Mouse (Mus musculus) CH12.LX (cell line): ENCODE data around the gene B3gnt2. TPM values are rescaled to one million over a fixed set of nuclear protein-coding genes. Genes with fewer than 3 reads are reported as not detected.
A peak's percentile ranks its signal among the peaks of the same experiment; 100 is the strongest.

Experiments
- DNase-seq: peaks from one replicate; pipeline ENCODE4 v3.0.0-alpha.2; 2013; ENCODE audit errors: extremely low read depth
- H3K27ac ChIP-seq: 2 replicates; pipeline ENCODE4 v1.5.1; 2012; ENCODE audit warnings: low read depth, mild to moderate bottlenecking, control low read depth, moderate library complexity; ENCODE audit not compliant: insufficient read depth
- H3K27me3 ChIP-seq: replicated peaks from 2 replicates; pipeline ENCODE3; 2012; ENCODE audit warnings: inconsistent platforms
- H3K36me3 ChIP-seq, 2 experiments: replicated peaks in 1 of 2; 2 replicates each; pipeline versions ENCODE3 to v1.6.1; 2012; ENCODE audit warnings: inconsistent platforms in 1 of 2, low read length in 1 of 2, mild to moderate bottlenecking in 1 of 2, mixed read lengths in 1 of 2, moderate library complexity in 1 of 2; ENCODE audit not compliant: control insufficient read depth in 1 of 2, insufficient read depth in 1 of 2
- H3K4me1 ChIP-seq, 2 experiments: 2 replicates each; pipeline ENCODE4 v1.6.1; 2012; ENCODE audit warnings: inconsistent platforms in 1 of 2, moderate library complexity in 1 of 2; ENCODE audit not compliant: insufficient read depth in 2 of 2, control insufficient read depth in 1 of 2
- H3K4me2 ChIP-seq: 2 replicates; pipeline ENCODE4 v1.6.1; 2012; ENCODE audit warnings: low read depth, mild to moderate bottlenecking, control low read depth; ENCODE audit not compliant: poor library complexity, insufficient read depth, severe bottlenecking
- H3K4me3 ChIP-seq, 3 experiments: fragments of 150-350 bp in 1 of 3; sonication (generic) in 1 of 3; replicated peaks in 1 of 3; 2 replicates each; pipeline versions ENCODE3 to v1.5.1; 2011 to 2012; ENCODE audit warnings: low read depth in 2 of 3, low read length in 2 of 3, mild to moderate bottlenecking in 2 of 3, moderate library complexity in 2 of 3, control low read depth in 1 of 3, improper control_type of control experiment in 1 of 3, inconsistent platforms in 1 of 3, mixed read lengths in 1 of 3; ENCODE audit not compliant: poor library complexity in 1 of 3
- H3K79me2 ChIP-seq: replicated peaks from 2 replicates; pipeline ENCODE4 v1.6.1; 2012; ENCODE audit warnings: mild to moderate bottlenecking, moderate library complexity; ENCODE audit not compliant: control insufficient read depth, poor library complexity, insufficient read depth, severe bottlenecking; ENCODE audit errors: extremely low read depth
- H3K9ac ChIP-seq: 2 replicates; pipeline ENCODE4 v1.6.1; 2012; ENCODE audit warnings: low read depth, mild to moderate bottlenecking, control low read depth, moderate library complexity; ENCODE audit not compliant: insufficient read depth
- H3K9me3 ChIP-seq: replicated peaks from 2 replicates; pipeline ENCODE3; 2012; ENCODE audit warnings: low read length, inconsistent platforms, mixed read lengths
- BHLHE40 ChIP-seq: IDR thresholded peaks from 2 replicates; pipeline ENCODE4 v1.6.1; 2011; ENCODE audit warnings: mild to moderate bottlenecking, low read depth, low read length, improper control_type of control experiment
- CHD1 ChIP-seq: IDR thresholded peaks from 2 replicates; pipeline ENCODE4 v1.6.1; 2012; ENCODE audit warnings: low read depth, low read length, improper control_type of control experiment, inconsistent platforms
- CHD2 ChIP-seq: IDR thresholded peaks from 2 replicates; pipeline ENCODE4 v1.6.1; 2011; ENCODE audit warnings: low read length, improper control_type of control experiment
- CTCF ChIP-seq, 2 experiments: IDR thresholded peaks in 1 of 2; conservative IDR thresholded peaks in 1 of 2; 2 replicates each; pipeline ENCODE4 v1.5.1; 2011 to 2012; ENCODE audit warnings: low read depth in 2 of 2, low read length in 2 of 2, improper control_type of control experiment in 1 of 2, inconsistent platforms in 1 of 2, mild to moderate bottlenecking in 1 of 2, moderate library complexity in 1 of 2
- E2F4 ChIP-seq: IDR thresholded peaks from 2 replicates; pipeline ENCODE4 v1.6.1; 2011; ENCODE audit warnings: low read depth, low read length, improper control_type of control experiment; ENCODE audit not compliant: insufficient replicate concordance
- ELF1 ChIP-seq: IDR thresholded peaks from 2 replicates; pipeline ENCODE4 v1.6.1; 2014; ENCODE audit warnings: low read depth, mild to moderate bottlenecking, inconsistent platforms, low read length, improper control_type of control experiment
- EP300 ChIP-seq: IDR thresholded peaks from 2 replicates; pipeline ENCODE4 v1.6.1; 2011; ENCODE audit warnings: low read length, improper control_type of control experiment
- ETS1 ChIP-seq: conservative IDR thresholded peaks from 2 replicates; pipeline ENCODE4 v1.6.1; 2012; ENCODE audit warnings: low read depth, mild to moderate bottlenecking, inconsistent platforms, low read length, improper control_type of control experiment, moderate library complexity
- GABPA ChIP-seq: IDR thresholded peaks from 2 replicates; pipeline ENCODE4 v1.6.1; 2012; ENCODE audit warnings: low read depth, low read length, improper control_type of control experiment, inconsistent platforms; ENCODE audit not compliant: insufficient replicate concordance
- HCFC1 ChIP-seq: IDR thresholded peaks from 2 replicates; pipeline ENCODE4 v1.6.1; 2012; ENCODE audit warnings: low read depth, mild to moderate bottlenecking, inconsistent platforms, low read length, improper control_type of control experiment
- IRF4 ChIP-seq: IDR thresholded peaks from 2 replicates; pipeline ENCODE4 v1.6.1; 2014; ENCODE audit warnings: low read depth, mild to moderate bottlenecking, inconsistent platforms, low read length, improper control_type of control experiment
- JUN ChIP-seq: IDR thresholded peaks from 2 replicates; pipeline ENCODE4 v1.6.1; 2011; ENCODE audit warnings: low read depth, mild to moderate bottlenecking, low read length, improper control_type of control experiment, moderate library complexity; ENCODE audit not compliant: insufficient read depth
- JUND ChIP-seq: conservative IDR thresholded peaks from 2 replicates; pipeline ENCODE4 v1.6.1; 2011; ENCODE audit warnings: low read depth, low read length, improper control_type of control experiment
- KAT2A ChIP-seq: IDR thresholded peaks from 2 replicates; pipeline ENCODE4 v1.6.1; 2012; ENCODE audit warnings: low read length, improper control_type of control experiment, inconsistent platforms; ENCODE audit not compliant: insufficient replicate concordance
- MAFK ChIP-seq: IDR thresholded peaks from 2 replicates; pipeline ENCODE4 v1.6.1; 2011; ENCODE audit warnings: low read length, improper control_type of control experiment; ENCODE audit not compliant: insufficient replicate concordance
- MAX ChIP-seq: IDR thresholded peaks from 2 replicates; pipeline ENCODE4 v1.6.1; 2011; ENCODE audit warnings: low read length, improper control_type of control experiment
- MAZ ChIP-seq: IDR thresholded peaks from 2 replicates; pipeline ENCODE4 v1.6.1; 2012; ENCODE audit warnings: low read depth, mild to moderate bottlenecking, inconsistent platforms, low read length, improper control_type of control experiment, moderate library complexity
- MEF2A ChIP-seq: IDR thresholded peaks from 2 replicates; pipeline ENCODE4 v1.6.1; 2014; ENCODE audit warnings: low read depth, mild to moderate bottlenecking, inconsistent platforms, low read length, improper control_type of control experiment, borderline replicate concordance
- MXI1 ChIP-seq: IDR thresholded peaks from 2 replicates; pipeline ENCODE4 v1.6.1; 2011; ENCODE audit warnings: mild to moderate bottlenecking, low read depth, low read length, improper control_type of control experiment
- MYC ChIP-seq: IDR thresholded peaks from 2 replicates; pipeline ENCODE4 v1.6.1; 2011; ENCODE audit warnings: low read depth, mild to moderate bottlenecking, improper control_type of control experiment, low read length
- NELFE ChIP-seq: IDR thresholded peaks from 2 replicates; pipeline ENCODE4 v1.6.1; 2011; ENCODE audit warnings: low read depth, low read length, improper control_type of control experiment
- NRF1 ChIP-seq: IDR thresholded peaks from 2 replicates; pipeline ENCODE4 v1.6.1; 2014; ENCODE audit warnings: low read depth, mild to moderate bottlenecking, inconsistent platforms, low read length, improper control_type of control experiment, moderate library complexity
- PAX5 ChIP-seq: IDR thresholded peaks from 2 replicates; pipeline ENCODE4 v1.6.1; 2012; ENCODE audit warnings: low read length, inconsistent platforms, mixed read lengths
- POLR2A ChIP-seq: IDR thresholded peaks from 2 replicates; pipeline ENCODE4 v1.6.1; 2011; ENCODE audit warnings: low read depth, mild to moderate bottlenecking, improper control_type of control experiment, low read length
- POLR2AphosphoS2 ChIP-seq: IDR thresholded peaks from 2 replicates; pipeline ENCODE4 v1.6.1; 2011; ENCODE audit warnings: low read depth, low read length, improper control_type of control experiment
- RAD21 ChIP-seq: IDR thresholded peaks from 2 replicates; pipeline ENCODE4 v1.6.1; 2011; ENCODE audit warnings: low read depth, mild to moderate bottlenecking, low read length, improper control_type of control experiment, moderate library complexity
- RCOR1 ChIP-seq: conservative IDR thresholded peaks from 2 replicates; pipeline ENCODE4 v1.6.1; 2012; ENCODE audit warnings: low read depth, mild to moderate bottlenecking, inconsistent platforms, low read length, improper control_type of control experiment
- SIN3A ChIP-seq: IDR thresholded peaks from 2 replicates; pipeline ENCODE4 v1.6.1; 2012; ENCODE audit warnings: low read length, improper control_type of control experiment, inconsistent platforms
- SMC3 ChIP-seq: IDR thresholded peaks from 2 replicates; pipeline ENCODE4 v1.6.1; 2011; ENCODE audit warnings: low read depth, low read length, improper control_type of control experiment
- TBP ChIP-seq: conservative IDR thresholded peaks from 2 replicates; pipeline ENCODE4 v1.6.1; 2011; ENCODE audit warnings: low read depth, low read length, improper control_type of control experiment
- TCF12 ChIP-seq: IDR thresholded peaks from 2 replicates; pipeline ENCODE4 v1.6.1; 2014; ENCODE audit warnings: low read depth, mild to moderate bottlenecking, inconsistent platforms, low read length, improper control_type of control experiment
- UBTF ChIP-seq: IDR thresholded peaks from 2 replicates; pipeline ENCODE4 v1.6.1; 2012; ENCODE audit warnings: low read depth, mild to moderate bottlenecking, inconsistent platforms, low read length, improper control_type of control experiment, moderate library complexity
- USF1 ChIP-seq: IDR thresholded peaks from 2 replicates; pipeline ENCODE4 v1.6.1; 2014; ENCODE audit warnings: low read depth, mild to moderate bottlenecking, inconsistent platforms, low read length, improper control_type of control experiment
- USF2 ChIP-seq: conservative IDR thresholded peaks from 2 replicates; pipeline ENCODE4 v1.6.1; 2011; ENCODE audit warnings: low read depth, low read length, improper control_type of control experiment
- ZC3H11A ChIP-seq: IDR thresholded peaks from 2 replicates; pipeline ENCODE4 v1.6.1; 2012; ENCODE audit warnings: low read depth, mild to moderate bottlenecking, inconsistent platforms, low read length, improper control_type of control experiment
- ZKSCAN1 ChIP-seq: IDR thresholded peaks from 2 replicates; pipeline ENCODE4 v1.6.1; 2012; ENCODE audit warnings: low read depth, inconsistent platforms, low read length, improper control_type of control experiment, borderline replicate concordance
- ZMIZ1 ChIP-seq: IDR thresholded peaks from 2 replicates; pipeline ENCODE4 v1.6.1; 2012; ENCODE audit warnings: low read depth, mild to moderate bottlenecking, inconsistent platforms, low read length, improper control_type of control experiment
- ZNF384 ChIP-seq: IDR thresholded peaks from 2 replicates; pipeline ENCODE4 v1.6.1; 2012; ENCODE audit warnings: low read depth, low read length, improper control_type of control experiment, inconsistent platforms
- dilution Hi-C: fragments of 300-500 bp; cut with MboI; formaldehyde crosslinking; loops from 2 replicates; pipeline ENCODE4 v1.14.3; 2020; ENCODE audit warnings: low sequenced_read_pairs; ENCODE audit not compliant: extremely low pct_unique_long_range_greater_than_20kb, extremely low pct_ligation_motif_present
- in situ Hi-C: fragments of 300-500 bp; cut with MboI; formaldehyde crosslinking; loops from 3 replicates; pipeline ENCODE4 v1.14.3; 2019; ENCODE audit warnings: low sequenced_read_pairs, low pct_ligation_motif_present, low pct_unique_long_range_greater_than_20kb, mixed read lengths
- polyA plus RNA-seq: library from polyadenylated mRNA; unstranded; fragments of >175 nt; gene quantifications from 2 replicates; pipeline ENCODE4 v1.2.1, GENCODE M21; 2012; ENCODE audit warnings: low read depth; ENCODE audit not compliant: insufficient read length
- total RNA-seq, 2 experiments: library from RNA; depleted of rRNA; stranded (reverse); fragments of 300-350 nt in 1 of 2; fragments of >200 nt in 1 of 2; gene quantifications; 2 replicates each; pipeline ENCODE4 v1.2.3; 2012 to 2014

The B3gnt2 gene
- total and polyA plus RNA-seq, 3 experiments: 74.6 to 96.0 (median 75.2) TPM

DNA sequence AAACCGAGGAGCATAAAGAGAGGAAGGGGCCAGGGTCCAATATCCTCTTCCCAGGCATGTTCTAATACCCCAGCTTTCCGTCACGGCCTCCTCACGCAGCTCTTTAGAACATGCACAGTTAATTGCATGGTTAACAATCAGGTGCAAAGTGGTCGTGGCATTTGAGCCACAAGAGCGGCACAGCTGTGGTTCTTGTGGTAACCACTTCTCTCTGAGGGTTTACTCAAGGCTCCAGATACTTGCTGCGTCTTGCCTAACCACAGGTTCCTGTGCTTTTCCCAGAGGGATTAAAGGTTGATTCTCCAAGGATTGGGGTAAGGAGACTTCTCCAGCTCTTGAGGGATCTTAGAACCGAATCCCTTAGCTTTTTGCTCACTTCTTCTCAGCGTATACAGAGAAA is 30.5 kb upstream of the B3gnt2 start:
- in situ Hi-C loops (no loop called here), dilution Hi-C loops (no loop called here)
- H3K27me3 ChIP-seq: peaks cover 25% of the 10 kb centered on the region
- 0 out of 2 replicates have a peak overlapping the region, but pooled peaks have one; percentile 2 for H3K4me2 ChIP-seq
- TF ChIP-seq GABPA (no peak), EP300 (peak; percentile 94), TBP (no peak), MAFK (peak; percentile 91), IRF4 (peak; percentile 66), BHLHE40 (peak; percentile 91), UBTF (no peak), USF1 (no peak), E2F4 (no peak), USF2 (no peak), PAX5 (no peak), RCOR1 (peak; percentile 80; the same call in 1 of the 2 replicates), MYC (0 out of 2 replicates have a peak, but pooled peaks have one; percentile 40), ZNF384 (no peak), KAT2A (no peak), MXI1 (no peak), MAX (peak; percentile 59), ZC3H11A (no peak), ZMIZ1 (no peak), TCF12 (peak; percentile 79), SMC3 (no peak; the same call in 1 of the 2 replicates), ELF1 (no peak), ZKSCAN1 (no peak), POLR2AphosphoS2 (no peak), CTCF (conservative IDR thresholded peaks at IDR 0.05 in 1 of 2, IDR thresholded peaks at IDR 0.05 in 1 of 2; ENCODE audit: low read depth in 2 of 2, low read length in 2 of 2) (no peak), SIN3A (no peak), MAZ (no peak), NELFE (no peak), RAD21 (peak; percentile 5), ETS1 (peak; percentile 79), CHD1 (no peak), JUND (no peak), NRF1 (no peak), CHD2 (0 out of 2 replicates have a peak, but pooled peaks have one; percentile 11), JUN (no peak), MEF2A (peak; percentile 63; the same call in 1 of the 2 replicates), HCFC1 (no peak), POLR2A (no peak)
- peaks cover 17 to 56% of the 10 kb centered on the region in 2 experiments for H3K4me1 ChIP-seq
- no peaks in the 10 kb centered on the region for H3K79me2 ChIP-seq
- H3K9me3 ChIP-seq: no peaks in the 10 kb centered on the region
- DNase-seq: peak; percentile 50
- H3K4me3 ChIP-seq: no peak overlapping the region
- no peak overlapping the region for H3K9ac ChIP-seq
- no peaks in the 10 kb centered on the region for H3K36me3 ChIP-seq
- no peak overlapping the region for H3K27ac ChIP-seq
